Mouse (Mus musculus) kidney, postnatal 0 days (tissue): ENCODE results near the gene Gm28305. TPM values are rescaled to one million over a fixed set of nuclear protein-coding genes. Genes with fewer than 3 reads are reported as not detected.

ENCODE experiments used
- ATAC-seq: fragments of 200-750 bp; cut with Nextera tagmentation; replicated peaks from 2 replicates; pipeline ENCODE4 v1.8.0; 2017; ENCODE audit warnings: low read depth, moderate number of reproducible peaks, moderate TSS enrichment, moderate library complexity; ENCODE audit not compliant: low FRiP score
- DNase-seq: peaks from one replicate; pipeline ENCODE4 v3.0.0-alpha.2; 2016; ENCODE audit warnings: low spot score
- H3K27ac ChIP-seq: fragments of 300-500 bp; sonication (generic); 2 replicates; pipeline ENCODE4 v1.5.1; 2014; ENCODE audit warnings: mild to moderate bottlenecking
- H3K27me3 ChIP-seq: fragments of 300-500 bp; sonication (generic); 2 replicates; pipeline ENCODE4 v1.6.1; 2014; ENCODE audit warnings: low read length, mixed read lengths; ENCODE audit not compliant: insufficient read depth
- H3K36me3 ChIP-seq: fragments of 300-500 bp; sonication (generic); 2 replicates; pipeline ENCODE4 v1.6.1; 2014; ENCODE audit warnings: low read length, mixed read lengths; ENCODE audit not compliant: insufficient read depth
- H3K4me1 ChIP-seq: fragments of 300-500 bp; sonication (generic); replicated peaks from 2 replicates; pipeline ENCODE4 v1.6.1; 2014; ENCODE audit warnings: antibody characterized with exemption, low read length, mixed read lengths; ENCODE audit not compliant: insufficient read depth
- H3K4me2 ChIP-seq: fragments of 300-500 bp; sonication (generic); 2 replicates; pipeline ENCODE4 v1.6.1; 2014; ENCODE audit warnings: mild to moderate bottlenecking, low read length, moderate library complexity, mixed read lengths
- H3K4me3 ChIP-seq: fragments of 300-500 bp; sonication (generic); replicated peaks from 2 replicates; pipeline ENCODE4 v1.5.1; 2014; ENCODE audit warnings: low read depth, low read length
- H3K9ac ChIP-seq: fragments of 300-500 bp; sonication (generic); 2 replicates; pipeline ENCODE4 v1.6.1; 2014; ENCODE audit warnings: low read depth, low read length
- H3K9me3 ChIP-seq: fragments of 300-500 bp; sonication (generic); replicated peaks from 2 replicates; pipeline ENCODE4 v1.6.1; 2016; ENCODE audit warnings: low read length, inconsistent platforms, mixed read lengths
- CTCF ChIP-seq: IDR thresholded peaks from 2 replicates; pipeline ENCODE4 v1.5.1; 2016; ENCODE audit warnings: antibody characterized with exemption, low read depth, mild to moderate bottlenecking, moderate library complexity
- WGBS: fragments of 180-500 bp; shearing (Covaris S2); extraction: QIAGEN DNeasy Blood & Tissue Kit; methylation state at CpG from one replicate; pipeline ENCODE4 v1.1.7; 2014; 5-methylcytosine and 5-hydroxymethylcytosine counted together
- polyA plus RNA-seq: library from polyadenylated mRNA; unstranded; fragments of >200 nt; fragmentation: Nextera tagmentation; extraction: Ambion mirVana; gene quantifications from 2 replicates; pipeline ENCODE4 v1.2.1, GENCODE M21; 2015

The Gm28305 gene
- not detected in 2 replicates for polyA plus RNA-seq

GRCm38 (mm10) chr9:104040362-104040761 lies at the start of gene Gm28305:
Gene Gm28305, plus strand, starts transcription at chr9:104040662.
- Histone ChIP-seq H3K4me1 (no peaks in the 10 kb centered on the region), H3K4me3 (no peak within 1 kb of the TSS), H3K9me3 (no peaks in the 10 kb centered on the region), H3K27ac (no peak within 1 kb of the TSS), H3K9ac (no peak within 1 kb of the TSS), H3K4me2 (no peak within 1 kb of the TSS), H3K27me3 (no peaks in the 10 kb centered on the region), H3K36me3 (peaks cover 28% of the 10 kb centered on the region; the same call in 1 of the 2 replicates)
- no peak for TF ChIP-seq CTCF
- ATAC-seq: no peak
- 73% methylated on average over 2 of the region's 2 CpGs for WGBS
- no peak for DNase-seq

GRCm38 (mm10) chr9:103996496-103996895 lies 44.0 kb upstream of the Gm28305 start:
- ATAC-seq: no peak
- WGBS: 6% methylated on average over 2 of the region's 2 CpGs
- no peaks in the 10 kb centered on the region for H3K9me3 ChIP-seq

DNA sequence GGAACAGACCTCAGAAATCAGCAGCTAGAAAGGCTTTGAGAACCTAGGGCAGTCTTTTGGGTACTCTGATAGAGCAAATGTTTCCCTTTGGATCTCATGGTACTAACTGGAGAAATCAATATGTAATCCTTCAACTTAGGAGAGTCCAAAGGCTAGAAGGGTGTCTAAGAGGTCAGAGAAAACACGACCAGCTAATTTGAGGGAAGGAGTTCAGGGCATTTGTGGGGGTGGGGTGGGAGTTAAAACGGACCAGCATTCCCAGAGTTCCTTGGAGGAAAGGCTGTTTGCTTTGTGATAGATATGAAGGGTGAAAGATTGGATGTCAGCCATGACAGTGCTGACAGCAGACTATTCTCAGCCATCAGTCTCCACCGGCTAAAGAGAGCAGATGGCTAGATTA lies 39.9 kb upstream of the Gm28305 start:
- H3K36me3 ChIP-seq: no peaks in the 10 kb centered on the region
- no peak for TF ChIP-seq CTCF
- no peak overlapping the region for H3K4me3 ChIP-seq
- no peaks in the 10 kb centered on the region for H3K9me3 ChIP-seq
- no peaks in the 10 kb centered on the region for H3K27me3 ChIP-seq
- ATAC-seq (no peak), DNase-seq (no peak)
- H3K4me2 ChIP-seq: no peak overlapping the region
- WGBS: 38% methylated on average over 3 of the region's 3 CpGs
- H3K27ac ChIP-seq: peak overlapping the region; percentile 19; the same call in 1 of the 2 replicates
- peaks cover 3% of the 10 kb centered on the region; the same call in 1 of the 2 replicates for H3K4me1 ChIP-seq
- H3K9ac ChIP-seq: no peak overlapping the region

More at GRCm38 (mm10) chr9:103996496-103996895, 44.0 kb upstream of the Gm28305 start:
- H3K27ac ChIP-seq: no peak overlapping the region
- no peaks in the 10 kb centered on the region for H3K36me3 ChIP-seq
- H3K4me3 ChIP-seq: no peak overlapping the region
- no peaks in the 10 kb centered on the region for H3K27me3 ChIP-seq
- H3K9ac ChIP-seq: no peak overlapping the region
- H3K4me1 ChIP-seq: no peaks in the 10 kb centered on the region
- TF ChIP-seq CTCF: peak; percentile 78
- peak; percentile 82 for DNase-seq
- H3K4me2 ChIP-seq: no peak overlapping the region

- DNase-seq: peak; percentile 100
- Histone ChIP-seq H3K9ac (peak within 1 kb of the TSS; percentile 72), H3K4me2 (peak within 1 kb of the TSS; percentile 71), H3K27ac (peak within 1 kb of the TSS; percentile 90), H3K36me3 (0 out of 2 replicates have a peak, but pooled peaks cover 6% of the 10 kb centered on the region), H3K4me3 (peak within 1 kb of the TSS; percentile 64), H3K4me1 (peaks cover 3% of the 10 kb centered on the region; the same call in 1 of the 2 replicates), H3K27me3 (no peaks in the 10 kb centered on the region), H3K9me3 (no peaks in the 10 kb centered on the region)
- peak; percentile 46; the same call in 1 of the 2 replicates for TF ChIP-seq CTCF
- under 1% methylated on average over 55 of the region's 55 CpGs for WGBS
- ATAC-seq: peak; percentile 98
These were observed 38.3 kb upstream of the Gm28305 start, which contains the start of gene Nphp3 for GRCm38 (mm10) chr9:104001921-104002859. Gene Nphp3, plus strand, starts transcription at chr9:104002544.

DNA sequence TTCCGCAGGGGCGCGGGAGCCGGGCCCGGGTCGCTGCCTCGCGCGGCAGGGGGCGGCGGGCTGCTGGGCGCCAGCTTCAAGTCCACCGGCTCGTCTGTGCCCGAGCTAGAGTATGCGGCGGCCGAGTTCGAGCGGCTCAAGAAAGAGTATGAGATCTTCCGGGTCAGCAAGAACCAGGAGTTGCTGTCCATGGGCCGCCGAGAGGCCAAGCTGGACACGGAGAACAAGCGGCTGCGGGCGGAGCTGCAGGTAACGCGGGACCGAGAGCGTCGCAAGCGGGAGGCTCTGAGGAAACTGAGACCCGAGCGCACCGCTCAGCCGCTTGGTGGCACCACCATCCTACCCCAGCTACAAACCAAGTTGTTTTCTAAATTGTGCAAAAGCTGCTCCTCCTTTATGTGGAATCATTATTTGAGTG lies 37.5 kb upstream of the Gm28305 start:
- Histone ChIP-seq H3K4me2 (peak overlapping the region; percentile 71), H3K4me3 (peak overlapping the region; percentile 64), H3K27ac (peak overlapping the region; percentile 86), H3K9me3 (no peaks in the 10 kb centered on the region), H3K4me1 (peaks cover 3% of the 10 kb centered on the region; the same call in 1 of the 2 replicates), H3K9ac (peak overlapping the region; percentile 72), H3K27me3 (no peaks in the 10 kb centered on the region), H3K36me3 (0 out of 2 replicates have a peak, but pooled peaks cover 8% of the 10 kb centered on the region)
- peak; percentile 69 for TF ChIP-seq CTCF
- 1% methylated on average over 37 of the region's 37 CpGs for WGBS
- ATAC-seq (peak; percentile 35), DNase-seq (peak; percentile 86)

- 75% methylated on average over 1 of the region's 1 CpGs for WGBS
- DNase-seq: no peak
These were observed 25.9 kb upstream of the Gm28305 start for GRCm38 (mm10) chr9:104014526-104014925.

More at GRCm38 (mm10) chr9:104014526-104014925, 25.9 kb upstream of the Gm28305 start:
- Histone ChIP-seq H3K27me3 (no peaks in the 10 kb centered on the region), H3K4me1 (no peaks in the 10 kb centered on the region), H3K36me3 (peaks cover 17% of the 10 kb centered on the region), H3K9me3 (no peaks in the 10 kb centered on the region), H3K4me3 (no peak overlapping the region), H3K27ac (no peak overlapping the region), H3K4me2 (no peak overlapping the region), H3K9ac (no peak overlapping the region)
- no peak for ATAC-seq
- TF ChIP-seq CTCF: no peak
